Mouse (Mus musculus): ENCODE results near the gene Trcg1.

- TF ChIP-seq E2F4 (IDR thresholded peaks at IDR 0.05; ENCODE audit: borderline replicate concordance, low read depth, low read length) (no peak), EP300 (IDR thresholded peaks at IDR 0.05; ENCODE audit: low read depth in 1 of 2, low read length in 2 of 2) (no peak)
These were observed 43.1 kb downstream of the Trcg1 start for GRCm38 (mm10) chr9:57279441-57279840.

All from MEL (cell line).